Mouse (Mus musculus) splenic B cell, adult 2 months (primary cell): ENCODE results near the gene Tnfsf15.
A peak's percentile ranks its signal among the peaks of the same experiment; 100 is the strongest.

Source experiments
- DNase-seq: peaks from one replicate; pipeline ENCODE4 v3.0.0-alpha.2; 2011; ENCODE audit warnings: low read depth, low spot score
- H3K27me3 ChIP-seq: 2 replicates; pipeline ENCODE4 v1.6.1; 2012; ENCODE audit warnings: mild to moderate bottlenecking, low read length, moderate library complexity, mixed read lengths; ENCODE audit not compliant: control insufficient read depth, poor library complexity, insufficient read depth, severe bottlenecking
- H3K36me3 ChIP-seq: 2 replicates; pipeline ENCODE4 v1.6.1; 2012; ENCODE audit warnings: mild to moderate bottlenecking, low read length, moderate library complexity, mixed read lengths; ENCODE audit not compliant: control insufficient read depth, poor library complexity, insufficient read depth, severe bottlenecking

The Tnfsf15 gene

DNA sequence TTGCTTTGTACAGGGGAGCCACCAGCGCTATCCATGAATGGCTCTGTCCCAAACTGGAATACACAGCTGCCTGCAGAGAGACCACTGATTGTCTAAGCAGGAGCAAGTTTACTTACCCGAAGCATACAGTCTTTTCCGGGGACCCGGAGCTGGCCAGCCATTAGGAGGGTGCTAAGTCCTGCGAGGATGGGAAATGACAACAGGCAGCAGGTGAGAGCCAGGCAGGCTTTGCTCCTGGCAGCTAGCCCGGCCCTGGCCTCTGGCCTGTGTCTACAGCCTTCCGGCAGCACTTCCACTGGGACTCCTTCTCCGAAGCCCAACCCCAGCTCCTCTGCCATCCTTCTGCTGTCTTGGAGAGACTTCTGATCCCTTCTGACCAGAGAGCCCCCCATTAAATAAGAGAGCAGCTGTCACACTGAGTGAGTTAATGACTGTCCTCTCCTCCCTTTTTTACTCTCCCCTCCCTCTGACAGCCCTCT lies at the start of gene Tnfsf15:
Gene Tnfsf15 (minus strand): TSS at position 421 of the 479 bp plus-strand sequence.
- no peaks in the 10 kb centered on the region for H3K36me3 ChIP-seq
- no peak for DNase-seq
- no peaks in the 10 kb centered on the region for H3K27me3 ChIP-seq

- no peak for DNase-seq
- Histone ChIP-seq H3K36me3 (no peaks in the 10 kb centered on the region), H3K27me3 (no peaks in the 10 kb centered on the region)
Measured at GRCm38 (mm10) chr4:63792328-63792727, 47.4 kb upstream of the Tnfsf15 start.

- no peak for DNase-seq
- Histone ChIP-seq H3K27me3 (no peaks in the 10 kb centered on the region), H3K36me3 (no peaks in the 10 kb centered on the region)
Measured at GRCm38 (mm10) chr4:63785466-63785865, 40.6 kb upstream of the Tnfsf15 start.

DNA sequence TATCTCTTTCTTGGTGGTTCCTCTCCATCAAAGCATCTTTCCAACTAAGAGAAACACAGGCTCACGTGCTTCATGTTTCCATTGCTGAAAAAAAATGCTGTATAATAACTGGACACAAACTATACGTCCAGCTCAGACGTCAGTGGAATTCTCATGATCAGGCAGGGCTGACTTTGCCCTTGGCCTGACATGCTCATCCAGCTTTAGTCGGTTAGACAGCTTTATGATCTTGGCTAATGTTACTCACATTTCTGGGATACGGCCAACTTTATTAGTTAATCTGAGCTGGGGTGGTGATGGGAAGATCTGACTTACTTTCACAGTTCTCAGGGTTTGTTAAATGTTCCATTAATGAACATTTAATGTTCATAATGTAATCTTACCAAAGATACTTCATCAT lies 38.9 kb upstream of the Tnfsf15 start:
- Histone ChIP-seq H3K27me3 (no peaks in the 10 kb centered on the region), H3K36me3 (no peaks in the 10 kb centered on the region)
- DNase-seq: no peak

DNA sequence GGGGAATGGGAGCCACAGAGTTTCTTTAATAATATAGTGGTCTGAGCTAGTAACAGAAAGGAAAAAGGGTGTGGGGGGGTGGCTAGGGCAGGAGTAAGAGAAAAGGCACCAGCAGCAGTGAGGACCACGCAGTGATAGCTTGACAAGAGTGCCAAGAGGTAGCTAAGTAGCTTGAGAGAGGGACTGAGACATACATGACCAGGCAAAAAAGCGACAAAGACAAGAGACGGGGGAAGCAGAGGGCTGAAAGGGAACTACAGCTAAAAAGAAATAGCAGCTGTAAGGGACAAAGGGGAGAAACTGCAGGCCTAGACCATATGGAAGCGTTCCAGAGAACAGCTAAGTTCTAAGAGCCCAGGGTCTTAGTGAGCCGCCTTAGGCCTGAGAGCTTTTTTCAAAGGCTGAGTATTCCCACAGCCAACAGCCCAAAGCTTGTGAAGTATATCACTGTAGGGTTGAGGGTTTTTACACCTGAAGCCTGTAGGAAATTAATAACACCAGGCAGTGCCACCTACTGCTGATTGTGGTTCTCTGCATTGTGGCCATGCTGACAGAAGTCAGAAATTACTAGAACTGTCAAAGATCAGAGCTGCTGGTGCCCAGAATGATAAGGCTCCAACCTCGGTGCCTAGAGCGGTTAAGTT lies 38.2 kb upstream of the Tnfsf15 start:
- DNase-seq: no peak
- H3K36me3 ChIP-seq: no peaks in the 10 kb centered on the region
- H3K27me3 ChIP-seq: no peaks in the 10 kb centered on the region

DNA sequence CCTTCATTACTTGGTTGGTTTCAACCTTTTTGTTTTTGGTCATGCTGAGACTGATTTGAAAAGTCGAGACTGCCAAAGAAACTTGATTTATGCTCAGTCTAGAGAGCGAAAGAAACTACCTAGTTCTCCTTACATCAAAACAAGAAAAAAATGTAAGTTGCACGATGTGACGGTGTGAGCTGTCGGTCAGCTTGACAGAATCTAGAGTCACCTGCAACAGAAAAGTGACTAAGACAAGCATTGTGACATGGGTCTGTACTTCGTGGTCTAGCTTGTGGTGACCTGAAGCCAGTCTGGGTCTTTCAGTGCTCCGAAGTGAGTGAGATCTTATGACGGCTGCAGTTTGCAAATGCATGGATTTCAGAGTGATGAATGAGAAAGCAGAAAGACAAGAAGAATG lies 32.3 kb upstream of the Tnfsf15 start:
- H3K36me3 ChIP-seq: no peaks in the 10 kb centered on the region

GRCm38 (mm10) chr4:63773306-63774090 lies 28.6 kb upstream of the Tnfsf15 start:
- Histone ChIP-seq H3K27me3 (no peaks in the 10 kb centered on the region), H3K36me3 (no peaks in the 10 kb centered on the region)
- no peak for DNase-seq

More for the DNA sequence above, 32.3 kb upstream of the Tnfsf15 start:
- H3K27me3 ChIP-seq: no peaks in the 10 kb centered on the region
- no peak for DNase-seq

DNA sequence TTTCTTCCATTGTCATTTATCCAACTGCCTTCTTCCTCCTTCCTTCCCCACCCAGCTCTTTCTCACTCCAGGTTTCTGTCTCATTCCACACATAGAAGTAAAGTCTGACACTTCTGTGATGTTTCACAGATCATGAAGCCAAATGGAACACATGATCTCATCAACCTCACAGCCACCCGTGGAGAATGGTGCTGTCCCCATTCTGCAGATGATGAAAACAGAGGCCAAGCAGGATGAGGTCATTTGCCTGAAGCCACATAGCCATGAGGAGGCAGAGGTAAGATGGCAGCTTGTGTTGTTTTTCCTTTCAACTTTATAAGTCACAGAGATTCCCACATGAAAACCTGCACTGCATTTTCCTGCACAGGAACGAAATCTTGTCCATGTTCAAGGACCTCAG lies 27.6 kb upstream of the Tnfsf15 start:
- no peaks in the 10 kb centered on the region for H3K36me3 ChIP-seq
- no peaks in the 10 kb centered on the region for H3K27me3 ChIP-seq
- DNase-seq: no peak

- Histone ChIP-seq H3K27me3 (no peaks in the 10 kb centered on the region), H3K36me3 (no peaks in the 10 kb centered on the region)
- no peak for DNase-seq
Measured at GRCm38 (mm10) chr4:63771291-63771690, 26.4 kb upstream of the Tnfsf15 start.

GRCm38 (mm10) chr4:63769161-63769560 lies 24.2 kb upstream of the Tnfsf15 start:
- DNase-seq: no peak
- Histone ChIP-seq H3K27me3 (no peaks in the 10 kb centered on the region), H3K36me3 (no peaks in the 10 kb centered on the region)

GRCm38 (mm10) chr4:63765050-63765449 lies 20.1 kb upstream of the Tnfsf15 start:
- peak; percentile 11 for DNase-seq
- H3K36me3 ChIP-seq: no peaks in the 10 kb centered on the region
- H3K27me3 ChIP-seq: no peaks in the 10 kb centered on the region

DNA sequence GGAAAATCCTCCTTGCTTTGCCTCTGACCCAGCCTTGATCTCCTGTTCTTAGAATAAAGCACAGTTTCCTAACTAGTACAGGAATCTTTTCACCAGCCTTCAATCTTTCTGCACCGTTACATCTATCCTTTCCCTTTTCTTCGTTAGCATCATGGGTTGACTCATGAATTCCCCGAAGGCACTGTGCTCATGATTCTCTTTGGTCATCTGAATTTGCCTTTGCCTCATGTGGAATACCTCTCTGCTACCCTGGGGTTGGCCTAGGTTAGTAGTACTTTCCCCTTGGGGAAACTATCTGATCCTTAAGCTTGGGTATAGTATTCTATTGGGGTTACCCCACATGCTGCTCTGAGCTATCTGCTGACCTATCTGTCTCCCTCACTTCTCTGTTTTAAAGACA lies 15.0 kb upstream of the Tnfsf15 start:
- Histone ChIP-seq H3K36me3 (no peaks in the 10 kb centered on the region), H3K27me3 (no peaks in the 10 kb centered on the region)
- DNase-seq: no peak

GRCm38 (mm10) chr4:63757527-63758154 lies 12.7 kb upstream of the Tnfsf15 start:
- DNase-seq: no peak
- Histone ChIP-seq H3K27me3 (no peaks in the 10 kb centered on the region), H3K36me3 (no peaks in the 10 kb centered on the region)

- Histone ChIP-seq H3K27me3 (no peaks in the 10 kb centered on the region), H3K36me3 (no peaks in the 10 kb centered on the region)
- no peak for DNase-seq
Measured at GRCm38 (mm10) chr4:63756072-63756471, 11.2 kb upstream of the Tnfsf15 start.

GRCm38 (mm10) chr4:63754467-63755020 lies 9.6 kb upstream of the Tnfsf15 start:
- H3K36me3 ChIP-seq: no peaks in the 10 kb centered on the region
- H3K27me3 ChIP-seq: no peaks in the 10 kb centered on the region
- DNase-seq: no peak
